Mouse (Mus musculus) kidney, postnatal 4 days (tissue): Measurements from ENCODE around the gene Olfr68.
"Not testable (repeated sequence)": the region's sequence is repeated elsewhere in the genome, so short reads cannot be mapped to it uniquely, and the experiment has no call there.

Experiments
- DNase-seq, 2 experiments: peaks; one replicate each; pipeline ENCODE4 v3.0.0; 2021; ENCODE audit warnings: mixed read lengths in 2 of 2

The Olfr68 gene

GRCm38 (mm10) chr7:103762212-103762611, 17.3 kb downstream of the Olfr68 start:
- DNase-seq, result not testable (repeated sequence)

DNA sequence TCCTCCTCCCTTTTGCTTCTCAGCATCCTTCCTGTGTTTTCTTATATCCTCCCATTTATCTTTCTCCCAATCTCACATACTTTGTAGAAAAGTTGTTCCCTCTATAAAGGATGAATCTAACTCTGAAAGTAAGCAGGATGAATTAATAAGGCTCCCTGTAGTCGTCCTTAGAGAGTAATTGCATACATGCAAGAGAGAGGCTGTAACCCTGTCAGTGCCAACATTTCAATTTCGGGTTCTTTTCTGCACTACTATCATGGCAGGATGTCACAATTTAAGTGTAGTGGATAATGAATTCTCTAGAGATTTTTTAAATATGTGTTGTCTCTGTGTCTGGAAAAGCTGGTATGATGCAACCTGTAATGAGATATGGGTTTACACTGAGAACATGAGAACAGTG, 22.3 kb downstream of the Olfr68 start, which contains the start of gene Olfr630:
Gene Olfr630, minus strand, starts transcription at position 101 of the 400 bp plus-strand sequence.
- DNase-seq, result no peak

DNA sequence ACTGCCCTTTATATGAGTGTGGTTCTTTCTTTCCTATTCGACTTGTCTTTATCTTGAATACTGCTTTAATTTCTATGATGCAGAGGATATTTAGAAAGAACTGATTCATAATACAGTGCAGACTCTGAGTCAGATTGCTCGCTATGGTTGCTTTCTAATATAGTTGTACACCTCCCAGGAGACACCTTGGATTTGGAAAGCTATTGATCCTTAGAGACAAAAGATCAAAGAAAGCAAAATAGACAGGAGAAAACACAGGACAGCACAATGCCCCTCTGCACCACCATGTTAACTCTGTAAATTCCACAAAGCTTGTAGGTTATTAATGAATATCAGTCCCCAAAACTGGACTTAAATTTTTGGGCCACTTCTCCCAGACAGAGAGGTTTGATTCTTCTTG, 34.7 kb downstream of the Olfr68 start, which contains the start of gene Olfr629:
Gene Olfr629, minus strand, starts transcription at position 101 of the 400 bp plus-strand sequence.
- no peak for DNase-seq

GRCm38 (mm10) chr7:103730074-103730473, 49.4 kb downstream of the Olfr68 start, which contains the start of gene Olfr628:
TSS of gene Olfr628 (plus strand) at chr7:103730374.
- DNase-seq, result no peak
